Mouse (Mus musculus) myocyte (in vitro differentiated cells): ENCODE measurements around the gene Trappc3. TPM values are rescaled to one million over a fixed set of nuclear protein-coding genes. Genes with fewer than 3 reads are reported as not detected.

Source experiments
- H3K27me3 ChIP-seq: one replicate; pipeline ENCODE4 v1.6.1; 2011; ENCODE audit not compliant: control insufficient read depth, insufficient read depth, insufficient read length
- H3K36me3 ChIP-seq: one replicate; pipeline ENCODE4 v1.6.1; 2011; ENCODE audit not compliant: control insufficient read depth, insufficient read depth
- H3K4me2 ChIP-seq: one replicate; pipeline ENCODE4 v1.6.1; 2011; ENCODE audit warnings: low read depth, control low read depth
- H3K4me3 ChIP-seq: one replicate; pipeline ENCODE4 v1.5.1; 2011; ENCODE audit warnings: mild to moderate bottlenecking, control low read depth, moderate library complexity
- H3K79me2 ChIP-seq: one replicate; pipeline ENCODE4 v1.6.1; 2011; ENCODE audit not compliant: control insufficient read depth, insufficient read depth
- H3ac ChIP-seq: one replicate; pipeline ENCODE4 v1.6.1; 2011; ENCODE audit not compliant: control insufficient read depth, insufficient read length
- CEBPB ChIP-seq: IDR thresholded peaks from 2 replicates; pipeline ENCODE4 v1.6.1; 2011; ENCODE audit warnings: mild to moderate bottlenecking, moderate library complexity; ENCODE audit not compliant: poor library complexity, insufficient read depth, severe bottlenecking
- E2F4 ChIP-seq: IDR thresholded peaks from one replicate; pipeline ENCODE4 v1.6.1; 2011; ENCODE audit warnings: mild to moderate bottlenecking, control low read depth, moderate library complexity; ENCODE audit not compliant: insufficient read depth
- MAX ChIP-seq: IDR thresholded peaks from one replicate; pipeline ENCODE4 v1.6.1; 2011; ENCODE audit warnings: low read depth, mild to moderate bottlenecking, control low read depth
- MYOD1 ChIP-seq, 3 experiments: IDR thresholded peaks; one replicate each; pipeline ENCODE4 v1.6.1; 2011; ENCODE audit warnings: control low read depth in 2 of 3, low read depth in 2 of 3, mild to moderate bottlenecking in 2 of 3, moderate library complexity in 1 of 3; ENCODE audit not compliant: insufficient read length in 2 of 3, control insufficient read depth in 1 of 3
- MYOG ChIP-seq, 3 experiments: IDR thresholded peaks; one replicate each; pipeline ENCODE4 v1.6.1; 2011; ENCODE audit warnings: control low read depth in 2 of 3, low read depth in 2 of 3, mild to moderate bottlenecking in 2 of 3; ENCODE audit not compliant: insufficient read length in 2 of 3, control insufficient read depth in 1 of 3, insufficient read depth in 1 of 3
- POLR2A ChIP-seq: IDR thresholded peaks from one replicate; pipeline ENCODE4 v1.6.1; 2011; ENCODE audit warnings: low read depth, mild to moderate bottlenecking, control low read depth, moderate library complexity; ENCODE audit not compliant: insufficient read length
- POLR2AphosphoS2 ChIP-seq: IDR thresholded peaks from one replicate; pipeline ENCODE4 v1.6.1; 2011; ENCODE audit warnings: low read depth, control low read depth; ENCODE audit not compliant: insufficient read length
- REST ChIP-seq: IDR thresholded peaks from one replicate; pipeline ENCODE4 v1.6.1; 2011; ENCODE audit warnings: mild to moderate bottlenecking, control low read depth, moderate library complexity; ENCODE audit not compliant: insufficient read depth, insufficient read length
- SRF ChIP-seq: IDR thresholded peaks from one replicate; pipeline ENCODE4 v1.6.1; 2011; ENCODE audit warnings: low read depth; ENCODE audit not compliant: control insufficient read depth, insufficient read length
- TCF12 ChIP-seq: IDR thresholded peaks from one replicate; pipeline ENCODE4 v1.6.1; 2011; ENCODE audit warnings: mild to moderate bottlenecking, control low read depth; ENCODE audit not compliant: poor library complexity, insufficient read depth, severe bottlenecking
- TCF3 ChIP-seq: IDR thresholded peaks from one replicate; pipeline ENCODE4 v1.6.1; 2011; ENCODE audit warnings: low read depth, control low read depth; ENCODE audit not compliant: insufficient read length
- USF1 ChIP-seq: IDR thresholded peaks from one replicate; pipeline ENCODE4 v1.6.1; 2011; ENCODE audit warnings: low read depth, mild to moderate bottlenecking, control low read depth, moderate library complexity
- polyA plus RNA-seq: library from polyadenylated mRNA; unstranded; fragments of >200 nt; fragmentation: generic; extraction: Trizol; gene quantifications from one replicate; pipeline ENCODE4 v1.2.1, GENCODE M21; 2012; ENCODE audit warnings: missing spikeins

The Trappc3 gene
- polyA plus RNA-seq, 1 experiment = 84.1 TPM

- TF ChIP-seq E2F4 (no peak), TCF3 (no peak), MYOG (IDR thresholded peaks at IDR 0.05; ENCODE audit: control insufficient read depth in 1 of 3, insufficient read depth in 1 of 3, insufficient read length in 2 of 3, low read depth in 2 of 3) (no peak), SRF (no peak), POLR2A (no peak), CEBPB (no peak), REST (no peak), MAX (no peak), MYOD1 (IDR thresholded peaks at IDR 0.05; ENCODE audit: control insufficient read depth in 1 of 3, insufficient read length in 2 of 3, low read depth in 2 of 3) (no peak), USF1 (no peak), POLR2AphosphoS2 (no peak), TCF12 (no peak)
- Histone ChIP-seq H3K79me2 (no peaks in the 10 kb centered on the region), H3K27me3 (peaks cover 25% of the 10 kb centered on the region), H3K36me3 (no peaks in the 10 kb centered on the region), H3ac (no peak overlapping the region), H3K4me2 (no peak overlapping the region), H3K4me3 (no peak overlapping the region)
These were observed 28.2 kb downstream of the Trappc3 start for GRCm38 (mm10) chr4:126290314-126290713.

- TF ChIP-seq SRF (no peak), POLR2A (no peak), MYOD1 (IDR thresholded peaks at IDR 0.05; ENCODE audit: control insufficient read depth in 1 of 3, insufficient read length in 2 of 3, low read depth in 2 of 3) (no peak), USF1 (no peak), CEBPB (no peak), MYOG (IDR thresholded peaks at IDR 0.05; ENCODE audit: control insufficient read depth in 1 of 3, insufficient read depth in 1 of 3, insufficient read length in 2 of 3, low read depth in 2 of 3) (no peak), POLR2AphosphoS2 (no peak), REST (no peak), TCF3 (no peak), MAX (no peak)
- H3K4me2 ChIP-seq = peak overlapping the region; percentile 24
- peaks cover 18% of the 10 kb centered on the region for H3K27me3 ChIP-seq
- no peaks in the 10 kb centered on the region for H3K79me2 ChIP-seq
- no peak overlapping the region for H3K4me3 ChIP-seq
- no peak overlapping the region for H3ac ChIP-seq
- no peaks in the 10 kb centered on the region for H3K36me3 ChIP-seq
These were observed 29.1 kb downstream of the Trappc3 start for GRCm38 (mm10) chr4:126291196-126291595.

- Histone ChIP-seq H3K36me3 (no peaks in the 10 kb centered on the region), H3K4me2 (no peak overlapping the region), H3K27me3 (no peaks in the 10 kb centered on the region), H3K79me2 (no peaks in the 10 kb centered on the region), H3K4me3 (no peak overlapping the region), H3ac (no peak overlapping the region)
- TF ChIP-seq MYOG (IDR thresholded peaks at IDR 0.05; ENCODE audit: control insufficient read depth in 1 of 3, insufficient read depth in 1 of 3, insufficient read length in 2 of 3, low read depth in 2 of 3) (no peak), CEBPB (no peak), E2F4 (no peak), TCF12 (no peak), MAX (no peak), REST (no peak), MYOD1 (IDR thresholded peaks at IDR 0.05; ENCODE audit: control insufficient read depth in 1 of 3, insufficient read length in 2 of 3, low read depth in 2 of 3) (no peak), TCF3 (no peak), SRF (no peak), POLR2A (no peak), USF1 (no peak), POLR2AphosphoS2 (no peak)
These were observed 33.0 kb downstream of the Trappc3 start for GRCm38 (mm10) chr4:126295152-126295551.

GRCm38 (mm10) chr4:126295937-126296336 is 33.8 kb downstream of the Trappc3 start:
- Histone ChIP-seq H3ac (no peak overlapping the region), H3K4me3 (no peak overlapping the region), H3K79me2 (no peaks in the 10 kb centered on the region), H3K27me3 (no peaks in the 10 kb centered on the region), H3K4me2 (no peak overlapping the region), H3K36me3 (no peaks in the 10 kb centered on the region)
- TF ChIP-seq POLR2A (no peak), TCF3 (no peak), MYOG (IDR thresholded peaks at IDR 0.05; ENCODE audit: control insufficient read depth in 1 of 3, insufficient read depth in 1 of 3, insufficient read length in 2 of 3, low read depth in 2 of 3) (no peak), MAX (no peak), USF1 (no peak), SRF (no peak), REST (no peak), E2F4 (no peak), MYOD1 (IDR thresholded peaks at IDR 0.05; ENCODE audit: control insufficient read depth in 1 of 3, insufficient read length in 2 of 3, low read depth in 2 of 3) (no peak), POLR2AphosphoS2 (no peak), TCF12 (no peak), CEBPB (no peak)

- Histone ChIP-seq H3K4me3 (no peak overlapping the region), H3K27me3 (no peaks in the 10 kb centered on the region), H3K79me2 (no peaks in the 10 kb centered on the region), H3K4me2 (no peak overlapping the region), H3K36me3 (no peaks in the 10 kb centered on the region), H3ac (no peak overlapping the region)
- TF ChIP-seq MYOG (IDR thresholded peaks at IDR 0.05; ENCODE audit: control insufficient read depth in 1 of 3, insufficient read depth in 1 of 3, insufficient read length in 2 of 3, low read depth in 2 of 3) = no peak
- TF ChIP-seq CEBPB = no peak
- TF ChIP-seq USF1 = no peak
- no peak for TF ChIP-seq E2F4
- TF ChIP-seq MYOD1 (IDR thresholded peaks at IDR 0.05; ENCODE audit: control insufficient read depth in 1 of 3, insufficient read length in 2 of 3, low read depth in 2 of 3) = no peak
- TF ChIP-seq SRF = no peak
- no peak for TF ChIP-seq TCF3
- TF ChIP-seq POLR2A = no peak
- no peak for TF ChIP-seq POLR2AphosphoS2
- TF ChIP-seq TCF12 = no peak
- no peak for TF ChIP-seq REST
- TF ChIP-seq MAX = no peak
These were observed 34.5 kb downstream of the Trappc3 start for GRCm38 (mm10) chr4:126296617-126297101.
